Mouse (Mus musculus): ENCODE results near the gene Rarb. TPM values are rescaled to one million over a fixed set of nuclear protein-coding genes. Genes with fewer than 3 reads are reported as not detected.

The Rarb gene
- total and polyA plus RNA-seq, 3 experiments = 0.11 TPM; not detected in 2

DNA sequence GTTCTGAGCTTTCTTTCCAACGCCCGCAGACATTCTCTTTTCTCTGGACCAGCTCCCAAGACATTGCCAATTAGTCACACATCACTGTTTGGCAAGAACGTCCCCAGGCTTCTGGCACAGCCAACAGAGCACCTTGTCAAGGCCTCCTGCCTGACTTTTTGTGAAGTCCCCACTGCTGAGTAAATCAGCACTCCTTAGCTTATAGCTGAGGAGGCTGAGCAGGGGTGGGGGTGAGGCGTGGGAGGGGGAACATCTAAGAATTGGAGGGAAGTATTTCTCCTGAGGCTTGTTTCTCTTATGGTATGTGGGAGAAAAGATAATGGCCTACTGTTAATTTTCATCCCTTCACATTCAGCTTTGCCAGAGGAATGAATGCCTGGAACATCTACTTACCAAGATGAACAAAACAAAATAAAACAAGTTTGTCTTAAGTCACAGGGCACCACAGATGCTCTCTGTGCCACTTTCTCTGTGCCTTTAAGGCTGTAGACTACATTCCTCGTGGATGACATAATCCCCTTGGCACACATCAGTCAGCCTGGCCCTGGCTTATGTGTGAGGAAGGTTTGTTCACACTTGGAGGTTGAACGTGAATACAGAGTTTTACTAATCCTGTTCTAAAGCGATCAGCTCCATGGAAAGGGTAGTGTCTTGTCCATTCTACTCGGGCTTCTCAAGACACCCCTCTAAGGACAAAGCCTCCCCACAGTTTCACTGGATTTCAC lies 335.1 kb downstream of the Rarb start:
- no peak for ATAC-seq (ENCODE audit: extremely low read depth, insufficient number of reproducible peaks, low FRiP score, poor library complexity, severe bottlenecking)
- Histone ChIP-seq H3K4me3 (ENCODE audit: low read depth, low read length) (no peak overlapping the region), H3K4me1 (ENCODE audit: insufficient read depth, low read depth, low read length) (no peaks in the 10 kb centered on the region), H3K9me3 (replicated peaks) (no peaks in the 10 kb centered on the region), H3K27me3 (ENCODE audit: insufficient read depth, low read length) (no peaks in the 10 kb centered on the region; the same call in 1 of the 2 replicates), H3K36me3 (replicated peaks) (no peaks in the 10 kb centered on the region)
- no peak for DNase-seq (ENCODE audit: low spot score)
- TF ChIP-seq GATA1 (IDR thresholded peaks at IDR 0.05; ENCODE audit: borderline replicate concordance, low read length) (no peak), CTCF (IDR thresholded peaks at IDR 0.05; ENCODE audit: low read depth, low read length) (no peak), TAL1 (conservative IDR thresholded peaks at IDR 0.05; ENCODE audit: low read depth, low read length) (no peak), POLR2AphosphoS5 (IDR thresholded peaks at IDR 0.05; ENCODE audit: insufficient replicate concordance, low read depth, low read length) (no peak), GATA2 (IDR thresholded peaks at IDR 0.05; ENCODE audit: borderline replicate concordance, low read depth, low read length) (no peak)

DNA sequence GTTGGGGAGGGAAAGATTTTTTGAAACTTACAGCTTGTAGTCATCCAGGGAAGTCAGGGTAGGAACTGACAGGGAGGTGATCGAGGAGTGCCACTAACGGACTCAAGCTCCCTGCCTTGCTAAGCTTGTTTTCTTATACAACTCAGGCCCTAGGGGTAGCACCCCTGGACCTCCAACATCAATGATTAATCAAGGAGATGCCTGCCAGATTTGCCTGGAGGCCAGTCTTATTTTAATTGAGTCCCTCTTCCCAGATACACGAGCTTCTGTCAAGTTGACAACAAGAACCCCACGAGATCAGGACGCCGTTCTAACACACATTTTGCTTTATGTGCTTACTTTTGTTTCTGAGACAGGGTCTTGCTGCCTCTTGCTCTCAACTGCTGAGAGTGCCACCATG lies 338.3 kb downstream of the Rarb start:
- DNase-seq (ENCODE audit: low spot score) = no peak
- Histone ChIP-seq H3K27me3 (ENCODE audit: insufficient read depth, low read length) (no peaks in the 10 kb centered on the region; the same call in 1 of the 2 replicates), H3K4me3 (ENCODE audit: low read depth, low read length) (no peak overlapping the region), H3K36me3 (replicated peaks) (no peaks in the 10 kb centered on the region), H3K4me1 (ENCODE audit: insufficient read depth, low read depth, low read length) (no peaks in the 10 kb centered on the region), H3K9me3 (replicated peaks) (no peaks in the 10 kb centered on the region)
- TF ChIP-seq GATA1 (IDR thresholded peaks at IDR 0.05; ENCODE audit: borderline replicate concordance, low read length) = no peak
- ATAC-seq (ENCODE audit: extremely low read depth, insufficient number of reproducible peaks, low FRiP score, poor library complexity, severe bottlenecking) = no peak

DNA sequence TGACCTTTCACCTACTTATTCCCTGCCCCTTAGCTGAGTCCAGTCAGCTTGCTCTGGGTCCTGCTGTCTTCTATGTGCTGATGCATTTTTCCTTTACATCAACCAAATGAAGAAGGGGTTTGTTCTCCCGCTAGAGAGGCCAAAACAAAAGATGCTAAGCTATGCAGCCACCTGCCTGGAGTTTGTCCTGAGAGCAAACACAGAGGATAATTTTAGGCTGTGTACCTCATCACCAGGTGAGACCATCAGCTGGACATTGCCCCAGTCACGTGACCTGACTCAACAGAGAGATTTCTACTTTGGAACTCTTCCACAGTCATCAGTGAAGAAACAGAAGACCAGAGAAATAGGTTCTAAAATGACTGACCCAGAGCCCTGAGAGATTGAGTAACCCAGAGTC lies 339.4 kb downstream of the Rarb start:
- TF ChIP-seq GATA1 (IDR thresholded peaks at IDR 0.05; ENCODE audit: borderline replicate concordance, low read length) = no peak
- TF ChIP-seq GATA2 (IDR thresholded peaks at IDR 0.05; ENCODE audit: borderline replicate concordance, low read depth, low read length) = no peak
- TF ChIP-seq POLR2AphosphoS5 (IDR thresholded peaks at IDR 0.05; ENCODE audit: insufficient replicate concordance, low read depth, low read length) = no peak
- TF ChIP-seq CTCF (IDR thresholded peaks at IDR 0.05; ENCODE audit: low read depth, low read length) = no peak
- no peak for TF ChIP-seq TAL1 (conservative IDR thresholded peaks at IDR 0.05; ENCODE audit: low read depth, low read length)
- no peak for DNase-seq (ENCODE audit: low spot score)

DNA sequence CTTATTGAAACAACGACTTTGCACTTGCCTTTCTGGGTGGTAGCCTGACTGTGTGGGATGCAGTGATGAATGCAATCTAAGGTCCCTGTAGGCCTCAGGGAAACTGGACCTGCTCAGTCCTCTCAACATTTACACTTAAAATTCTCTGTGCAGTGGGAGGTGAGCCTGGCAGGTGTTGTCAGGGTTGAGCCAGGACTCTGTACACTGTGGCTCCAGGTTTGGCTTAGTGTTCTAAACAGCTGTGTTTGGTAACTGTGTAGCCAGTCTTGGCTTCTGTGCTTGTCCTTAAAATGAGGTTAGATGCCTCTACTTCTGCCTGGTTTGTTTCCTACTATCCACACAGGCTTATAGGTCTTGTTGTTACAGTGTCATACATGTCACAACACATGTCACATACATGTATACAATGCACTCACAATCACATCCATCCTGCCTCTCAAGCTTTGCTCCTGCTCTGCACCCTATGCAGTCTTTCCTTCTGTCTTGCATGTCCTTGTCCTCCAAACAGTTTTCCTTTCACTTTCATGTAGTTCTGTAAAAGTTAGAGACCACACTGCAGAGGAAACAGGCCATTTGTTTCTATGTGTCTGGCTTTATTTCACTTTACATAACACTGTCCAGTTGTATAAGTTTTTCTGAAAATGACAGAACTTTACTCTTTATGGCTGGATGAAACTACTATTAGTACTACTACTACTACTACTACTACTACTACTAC lies 340.2 kb downstream of the Rarb start:
- no peak for ATAC-seq (ENCODE audit: extremely low read depth, insufficient number of reproducible peaks, low FRiP score, poor library complexity, severe bottlenecking)
- DNase-seq (ENCODE audit: low spot score) = no peak
- Histone ChIP-seq H3K27me3 (ENCODE audit: insufficient read depth, low read length) (no peaks in the 10 kb centered on the region), H3K36me3 (replicated peaks) (no peaks in the 10 kb centered on the region), H3K4me1 (ENCODE audit: insufficient read depth, low read depth, low read length) (no peaks in the 10 kb centered on the region), H3K4me3 (ENCODE audit: low read depth, low read length) (no peak overlapping the region), H3K9me3 (replicated peaks) (no peaks in the 10 kb centered on the region)
- TF ChIP-seq GATA2 (IDR thresholded peaks at IDR 0.05; ENCODE audit: borderline replicate concordance, low read depth, low read length) = no peak
- TF ChIP-seq TAL1 (conservative IDR thresholded peaks at IDR 0.05; ENCODE audit: low read depth, low read length) = no peak
- no peak for TF ChIP-seq CTCF (IDR thresholded peaks at IDR 0.05; ENCODE audit: low read depth, low read length)
- no peak for TF ChIP-seq GATA1 (IDR thresholded peaks at IDR 0.05; ENCODE audit: borderline replicate concordance, low read length)
- no peak for TF ChIP-seq POLR2AphosphoS5 (IDR thresholded peaks at IDR 0.05; ENCODE audit: insufficient replicate concordance, low read depth, low read length)

More for the DNA sequence above, 339.4 kb downstream of the Rarb start:
- Histone ChIP-seq H3K4me3 (ENCODE audit: low read depth, low read length) (no peak overlapping the region), H3K27me3 (ENCODE audit: insufficient read depth, low read length) (no peaks in the 10 kb centered on the region), H3K4me1 (ENCODE audit: insufficient read depth, low read depth, low read length) (no peaks in the 10 kb centered on the region), H3K36me3 (replicated peaks) (no peaks in the 10 kb centered on the region), H3K9me3 (replicated peaks) (no peaks in the 10 kb centered on the region)
- no peak for ATAC-seq (ENCODE audit: extremely low read depth, insufficient number of reproducible peaks, low FRiP score, poor library complexity, severe bottlenecking)

DNA sequence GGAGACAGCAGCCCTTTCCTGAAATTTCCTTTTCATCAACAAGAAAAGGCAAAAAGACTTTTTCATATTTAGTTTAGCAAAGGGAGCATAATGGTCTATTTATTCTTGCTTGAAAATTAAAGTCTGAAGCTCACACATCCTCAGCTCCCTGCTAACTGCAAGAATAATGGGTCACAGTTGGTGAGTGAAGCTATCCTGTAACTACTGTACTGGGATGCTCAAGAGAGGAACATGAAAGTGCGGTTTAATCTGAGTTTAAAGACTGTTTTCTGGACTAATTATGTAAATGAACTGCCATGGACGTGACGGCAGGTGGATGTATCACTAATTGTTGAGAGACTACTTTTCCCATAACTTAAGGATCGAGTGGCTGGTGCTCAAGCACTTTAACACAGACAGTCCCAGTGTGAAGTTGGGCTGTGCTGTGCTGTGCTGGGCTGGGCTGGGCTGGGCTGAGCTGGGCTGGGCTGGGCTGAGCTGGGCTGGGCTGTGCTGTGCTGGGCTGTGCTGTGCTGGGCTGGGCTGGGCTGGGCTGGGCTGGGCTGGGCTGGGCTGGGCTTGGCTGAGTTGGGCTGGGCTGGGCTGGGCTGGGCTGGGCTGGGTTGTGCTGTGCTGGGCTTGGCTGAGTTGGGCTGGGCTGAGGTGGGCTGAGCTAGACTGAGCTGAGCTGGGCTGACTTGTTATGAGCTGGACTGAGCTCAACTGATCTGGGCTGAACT lies 370.5 kb downstream of the Rarb start:
- TF ChIP-seq GATA1 (IDR thresholded peaks at IDR 0.05; ENCODE audit: borderline replicate concordance, low read length) (no peak), POLR2AphosphoS5 (IDR thresholded peaks at IDR 0.05; ENCODE audit: insufficient replicate concordance, low read depth, low read length) (no peak), CTCF (IDR thresholded peaks at IDR 0.05; ENCODE audit: low read depth, low read length) (no peak), TAL1 (conservative IDR thresholded peaks at IDR 0.05; ENCODE audit: low read depth, low read length) (no peak), GATA2 (IDR thresholded peaks at IDR 0.05; ENCODE audit: borderline replicate concordance, low read depth, low read length) (no peak)
- no peak for ATAC-seq (ENCODE audit: extremely low read depth, insufficient number of reproducible peaks, low FRiP score, poor library complexity, severe bottlenecking)

DNA sequence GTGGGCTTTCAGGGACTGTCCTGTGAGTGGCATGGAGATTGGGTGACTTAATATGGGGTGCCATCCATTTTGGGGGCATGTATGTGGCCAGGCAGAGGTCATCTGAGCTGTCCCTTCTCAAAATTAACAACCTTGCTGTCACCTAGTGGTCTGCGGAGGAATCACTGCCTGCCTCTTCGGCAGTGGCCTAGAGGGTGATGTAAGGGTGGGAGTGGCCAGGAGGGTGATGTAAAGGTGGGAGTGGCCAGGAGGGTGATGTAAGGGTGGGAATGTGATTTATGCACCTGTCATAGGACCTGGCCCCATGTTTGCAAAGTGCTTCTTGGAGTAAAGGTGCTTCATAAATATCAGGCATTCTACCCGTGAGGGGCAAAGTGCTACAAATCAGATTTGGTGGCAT lies 371.4 kb downstream of the Rarb start:
- TF ChIP-seq CTCF (IDR thresholded peaks at IDR 0.05; ENCODE audit: low read depth, low read length) = no peak
- no peak for TF ChIP-seq POLR2AphosphoS5 (IDR thresholded peaks at IDR 0.05; ENCODE audit: insufficient replicate concordance, low read depth, low read length)
- no peak for TF ChIP-seq GATA2 (IDR thresholded peaks at IDR 0.05; ENCODE audit: borderline replicate concordance, low read depth, low read length)
- TF ChIP-seq TAL1 (conservative IDR thresholded peaks at IDR 0.05; ENCODE audit: low read depth, low read length) = no peak
- TF ChIP-seq GATA1 (IDR thresholded peaks at IDR 0.05; ENCODE audit: borderline replicate concordance, low read length) = no peak
- DNase-seq (ENCODE audit: low spot score) = no peak
- H3K27me3 ChIP-seq (ENCODE audit: insufficient read depth, low read length) = peaks cover 6% of the 10 kb centered on the region; the same call in 1 of the 2 replicates
- no peaks in the 10 kb centered on the region for H3K9me3 ChIP-seq (replicated peaks)
- no peaks in the 10 kb centered on the region for H3K4me1 ChIP-seq (ENCODE audit: insufficient read depth, low read depth, low read length)
- H3K4me3 ChIP-seq (ENCODE audit: low read depth, low read length) = no peak overlapping the region
- H3K36me3 ChIP-seq (replicated peaks) = no peaks in the 10 kb centered on the region
- ATAC-seq (ENCODE audit: extremely low read depth, insufficient number of reproducible peaks, low FRiP score, poor library complexity, severe bottlenecking) = peak; percentile 63

More for the DNA sequence above, 370.5 kb downstream of the Rarb start:
- peaks cover 4% of the 10 kb centered on the region; the same call in 1 of the 2 replicates for H3K27me3 ChIP-seq (ENCODE audit: insufficient read depth, low read length)
- H3K9me3 ChIP-seq (replicated peaks) = no peaks in the 10 kb centered on the region
- H3K36me3 ChIP-seq (replicated peaks) = no peaks in the 10 kb centered on the region
- H3K4me3 ChIP-seq (ENCODE audit: low read depth, low read length) = no peak overlapping the region
- no peaks in the 10 kb centered on the region for H3K4me1 ChIP-seq (ENCODE audit: insufficient read depth, low read depth, low read length)
- no peak for DNase-seq (ENCODE audit: low spot score)
